Mouse (Mus musculus) bone marrow, adult 2 months (tissue): ENCODE results near the gene Ubiad1. TPM values are rescaled to one million over a fixed set of nuclear protein-coding genes. Genes with fewer than 3 reads are reported as not detected.

Experiments
- H3K27ac ChIP-seq: fragments of 200-500 bp; 2 replicates; pipeline ENCODE4 v1.5.1; 2012; ENCODE audit warnings: low read depth, mild to moderate bottlenecking, control low read depth, inconsistent platforms, low read length; ENCODE audit not compliant: control insufficient read depth, poor library complexity, insufficient read depth
- H3K4me1 ChIP-seq: fragments of 200-500 bp; 2 replicates; pipeline ENCODE4 v1.6.1; 2011; ENCODE audit warnings: low read length; ENCODE audit not compliant: control insufficient read depth, insufficient read depth
- H3K4me3 ChIP-seq: fragments of 200-500 bp; replicated peaks from 2 replicates; pipeline ENCODE3; 2011; ENCODE audit warnings: mild to moderate bottlenecking, low read depth, low read length, control low read depth; ENCODE audit not compliant: control insufficient read depth
- CTCF ChIP-seq: fragments of 200-500 bp; IDR thresholded peaks from 2 replicates; pipeline ENCODE4 v1.5.1; 2011; ENCODE audit warnings: low read length, control low read depth; ENCODE audit not compliant: control insufficient read depth, insufficient read depth
- POLR2A ChIP-seq: fragments of 200-500 bp; IDR thresholded peaks from 2 replicates; pipeline ENCODE4 v1.6.1; 2011; ENCODE audit warnings: low read depth, mild to moderate bottlenecking, control low read depth, low read length, borderline replicate concordance; ENCODE audit not compliant: control insufficient read depth
- WGBS: fragments of 180-500 bp; shearing (Covaris S2); methylation state at CpG from one replicate; pipeline ENCODE4 v1.1.7; 2018; 5-methylcytosine and 5-hydroxymethylcytosine counted together
- polyA plus RNA-seq: library from polyadenylated mRNA; stranded (reverse); fragments of >200 nt; gene quantifications from 2 replicates; pipeline ENCODE4 v1.2.4, GENCODE M21; 2011; ENCODE audit warnings: low replicate concordance; ENCODE audit not compliant: missing spikeins, insufficient read depth, insufficient read length

The Ubiad1 gene
- 2.0 and 3.2 TPM in 2 replicates for polyA plus RNA-seq

DNA sequence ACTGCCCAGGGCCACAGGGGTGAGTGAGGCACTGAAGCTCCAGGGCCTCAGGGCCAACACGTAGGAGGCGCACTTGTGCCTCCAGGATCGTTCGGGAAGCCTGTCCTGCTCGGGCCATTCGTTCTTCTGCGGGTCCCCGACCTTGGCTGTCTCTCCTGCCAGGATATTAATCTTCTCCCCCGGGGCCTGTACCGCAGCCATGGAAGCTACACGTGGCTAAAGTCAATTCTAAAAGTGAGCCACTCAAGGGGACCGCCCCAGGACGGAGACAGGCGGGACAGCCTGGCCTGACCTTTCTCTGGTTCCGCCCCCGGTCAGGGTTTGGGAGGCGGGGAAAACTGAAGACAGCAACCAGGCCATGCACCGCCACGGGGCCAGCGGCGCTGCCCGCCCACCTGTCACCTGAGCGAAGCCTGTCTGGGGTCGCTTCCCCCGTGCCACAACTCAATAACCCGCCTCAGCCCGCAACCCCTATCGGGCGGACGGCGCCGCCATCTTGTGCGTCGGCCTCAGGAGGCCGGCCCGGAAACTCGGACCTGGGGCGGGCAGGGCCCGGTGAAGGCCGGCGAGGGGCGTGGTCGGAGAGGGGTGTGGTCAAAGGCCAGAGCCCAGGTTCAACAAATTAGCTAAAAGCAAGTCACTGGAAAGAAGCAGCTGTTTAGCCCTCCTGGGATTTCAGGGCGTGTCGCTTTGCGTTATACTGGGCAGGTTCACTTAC is at the start of gene Ubiad1:
TSS of gene Ubiad1 (minus strand) at position 522 of the 718 bp plus-strand sequence.
- WGBS = under 1% methylated on average over 46 of the region's 46 CpGs
- no peaks in the 10 kb centered on the region; the same call in 1 of the 2 replicates for H3K4me1 ChIP-seq
- peak within 1 kb of the TSS; percentile 95 for H3K4me3 ChIP-seq
- H3K27ac ChIP-seq = peak within 1 kb of the TSS; percentile 81
- TF ChIP-seq POLR2A (peak; percentile 87; the same call in 1 of the 2 replicates), CTCF (no peak)

DNA sequence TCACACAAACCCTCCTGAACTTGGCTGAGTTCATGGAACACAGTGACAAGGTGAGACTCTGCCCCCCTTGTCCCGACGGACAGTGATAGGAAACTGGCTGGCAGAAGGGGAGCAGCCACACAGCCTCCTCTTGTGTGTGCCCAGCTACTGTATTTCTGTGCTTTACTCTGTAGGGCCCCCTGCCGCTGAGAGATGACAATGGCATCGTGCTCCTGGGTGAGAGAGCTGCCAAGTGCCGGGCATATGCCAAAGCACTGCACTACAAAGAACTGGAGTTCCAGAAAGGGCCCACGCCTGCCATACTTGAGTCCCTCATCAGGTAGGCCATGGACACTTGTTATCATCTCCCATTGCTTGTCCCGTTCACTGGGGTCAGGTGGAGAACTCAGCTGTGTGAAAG is 46.9 kb upstream of the Ubiad1 start:
- H3K4me1 ChIP-seq = no peaks in the 10 kb centered on the region
- WGBS = 91% methylated on average over 7 of the region's 7 CpGs
- TF ChIP-seq CTCF = no peak
- no peak for TF ChIP-seq POLR2A
- no peak overlapping the region for H3K4me3 ChIP-seq
- H3K27ac ChIP-seq = no peak overlapping the region

DNA sequence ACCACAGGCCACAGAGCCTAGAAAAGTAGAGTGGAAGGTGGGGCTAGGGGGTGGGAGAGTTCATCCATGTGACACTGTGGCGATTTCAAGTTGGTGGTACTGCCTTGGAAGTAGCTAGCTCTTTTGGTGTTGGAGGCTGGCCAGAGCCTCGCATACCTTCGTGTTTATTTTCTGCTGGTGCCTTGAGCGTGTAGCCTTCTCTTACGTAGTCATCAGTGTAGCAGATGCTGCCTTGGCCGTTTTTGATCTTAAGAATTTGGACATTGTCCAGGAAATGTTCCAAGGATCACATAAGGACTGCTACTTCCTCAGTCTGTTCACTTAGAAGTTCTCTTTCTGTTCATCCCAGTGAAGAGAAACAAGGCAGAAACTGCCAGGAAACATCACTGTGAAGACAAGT is 45.9 kb upstream of the Ubiad1 start:
- WGBS = 88% methylated on average over 6 of the region's 6 CpGs
- Histone ChIP-seq H3K4me3 (no peak overlapping the region), H3K4me1 (no peaks in the 10 kb centered on the region), H3K27ac (no peak overlapping the region)
- TF ChIP-seq CTCF (no peak), POLR2A (no peak)

DNA sequence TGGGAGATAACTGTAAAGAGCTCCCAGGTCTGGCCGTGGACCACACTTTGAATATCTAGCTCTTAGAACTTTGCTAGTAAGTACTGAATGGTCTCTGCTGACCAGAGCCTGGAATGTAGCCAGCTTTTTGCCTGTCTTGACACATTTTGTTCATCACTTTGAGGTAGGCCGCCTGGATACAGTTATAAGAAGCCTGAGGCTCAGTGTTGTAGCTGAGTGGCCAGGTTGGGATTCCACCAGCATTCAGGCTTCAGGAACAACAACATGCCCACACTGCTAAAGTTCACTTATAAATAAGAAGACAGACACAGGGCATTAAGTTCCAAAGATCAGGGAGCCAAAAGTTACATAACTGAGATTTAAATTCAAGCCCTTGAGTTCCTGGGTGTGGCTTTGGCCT is 43.3 kb upstream of the Ubiad1 start:
- H3K4me1 ChIP-seq = no peaks in the 10 kb centered on the region
- H3K27ac ChIP-seq = no peak overlapping the region
- TF ChIP-seq CTCF = no peak
- no peak for TF ChIP-seq POLR2A
- H3K4me3 ChIP-seq = no peak overlapping the region
- WGBS = 77% methylated on average over 2 of the region's 2 CpGs

DNA sequence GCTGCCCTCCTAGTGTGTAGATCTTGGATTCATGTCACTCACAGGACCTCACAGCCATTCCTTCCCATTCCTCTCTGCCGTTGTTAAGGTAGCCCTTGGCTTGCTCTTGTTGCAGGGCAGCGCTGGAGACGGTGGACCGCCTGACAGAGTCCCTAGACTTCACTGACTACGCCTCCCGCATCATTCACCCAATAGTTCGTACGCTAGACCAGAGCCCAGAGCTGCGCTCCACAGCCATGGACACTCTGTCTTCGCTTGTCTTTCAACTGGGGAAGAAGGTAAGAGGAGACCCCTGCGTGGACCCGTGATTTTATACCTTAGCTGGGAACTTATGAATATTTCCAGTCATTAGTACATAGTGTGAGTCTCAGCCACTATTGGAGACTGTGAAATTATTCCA is 39.9 kb upstream of the Ubiad1 start:
- Histone ChIP-seq H3K27ac (no peak overlapping the region), H3K4me3 (no peak overlapping the region), H3K4me1 (no peaks in the 10 kb centered on the region)
- WGBS = 93% methylated on average over 12 of the region's 12 CpGs
- TF ChIP-seq CTCF (no peak), POLR2A (no peak)

DNA sequence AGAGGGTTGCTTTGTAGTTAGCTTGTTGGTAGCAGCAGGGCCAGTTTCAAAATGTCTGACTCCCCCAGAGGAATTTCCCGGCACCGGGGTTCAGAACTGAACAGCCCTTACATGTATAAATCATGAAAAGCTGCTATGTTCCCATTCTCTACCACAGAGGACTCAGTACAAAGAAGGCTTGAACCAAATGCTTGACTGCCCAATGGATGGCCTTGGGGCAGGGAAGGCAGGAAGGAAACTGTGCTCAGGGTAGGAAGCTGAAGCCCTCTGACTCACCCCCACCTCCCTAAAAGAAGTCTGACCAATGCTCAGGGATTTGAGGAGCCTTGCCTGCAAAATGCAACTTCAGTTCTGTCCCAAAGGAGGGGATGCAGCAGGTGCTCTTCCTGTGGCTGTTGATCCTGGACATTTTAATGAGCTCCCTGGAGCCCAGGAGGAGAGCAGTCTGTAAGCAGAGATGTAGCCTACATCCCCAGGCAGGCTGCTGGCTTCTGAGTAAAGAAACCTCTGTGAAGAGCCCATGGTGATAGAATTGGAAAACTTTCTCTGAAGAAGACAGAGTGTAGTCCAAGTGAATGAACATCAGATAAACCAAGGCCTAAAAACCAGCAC is 37.1 kb upstream of the Ubiad1 start:
- WGBS = 82% methylated on average over 2 of the region's 2 CpGs
- H3K4me1 ChIP-seq = no peaks in the 10 kb centered on the region
- H3K4me3 ChIP-seq = no peak overlapping the region
- TF ChIP-seq POLR2A (no peak), CTCF (no peak)
- no peak overlapping the region for H3K27ac ChIP-seq

DNA sequence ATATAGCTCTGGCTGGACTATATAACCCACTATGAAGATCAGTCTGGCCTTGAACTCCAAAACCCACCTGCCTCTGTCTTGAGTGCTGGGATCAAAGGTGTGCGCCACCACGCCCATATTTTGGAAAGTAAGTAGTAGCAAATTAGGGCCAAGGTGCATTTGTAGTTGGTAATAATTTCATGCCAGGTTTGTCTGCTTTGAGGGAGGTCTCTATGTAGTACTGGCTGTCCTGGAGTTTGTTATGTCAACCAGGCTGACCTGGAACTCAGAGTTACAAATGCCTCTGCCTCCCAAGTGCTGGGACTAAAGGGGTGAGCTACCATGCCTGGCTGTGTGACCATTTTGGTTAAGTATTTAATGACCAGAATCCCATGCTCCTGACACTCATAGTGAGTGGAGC is 35.7 kb upstream of the Ubiad1 start:
- Histone ChIP-seq H3K27ac (no peak overlapping the region), H3K4me1 (no peaks in the 10 kb centered on the region), H3K4me3 (no peak overlapping the region)
- TF ChIP-seq CTCF (no peak), POLR2A (no peak)
- WGBS = 84% methylated on average over 2 of the region's 2 CpGs

DNA sequence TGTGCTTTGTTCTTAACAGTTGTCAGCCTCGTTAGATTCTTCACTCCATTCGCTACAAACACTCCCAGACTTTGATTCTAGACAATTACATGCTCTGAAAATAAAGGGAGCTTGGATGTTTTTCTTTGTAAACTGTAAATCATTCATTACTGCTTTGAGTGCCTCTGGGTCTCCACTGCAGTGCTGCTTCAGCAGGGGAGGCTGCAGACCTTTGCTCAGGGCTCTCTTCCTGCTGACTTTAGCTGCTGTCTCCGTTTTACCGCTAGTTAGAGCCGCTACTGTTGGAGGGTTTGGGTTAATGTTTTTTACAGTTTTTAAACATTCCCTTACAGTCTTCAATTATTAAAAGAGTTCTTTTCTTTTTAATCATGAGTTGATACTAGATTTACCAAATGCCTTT is 28.9 kb upstream of the Ubiad1 start:
- Histone ChIP-seq H3K27ac (no peak overlapping the region), H3K4me1 (no peaks in the 10 kb centered on the region), H3K4me3 (no peak overlapping the region)
- 90% methylated on average over 5 of the region's 5 CpGs for WGBS
- no peak for TF ChIP-seq POLR2A
- TF ChIP-seq CTCF = no peak
